Mouse (Mus musculus): ENCODE measurements around the gene Pdgfd.

The Pdgfd gene

GRCm38 (mm10) chr9:6305847-6306246 lies 137.5 kb downstream of the Pdgfd start:
- intact Hi-C loops (cut with DNase I): no loop called here

GRCm38 (mm10) chr9:6317114-6317513 lies 148.7 kb downstream of the Pdgfd start:
- intact Hi-C loops (cut with DNase I): no loop called here

DNA sequence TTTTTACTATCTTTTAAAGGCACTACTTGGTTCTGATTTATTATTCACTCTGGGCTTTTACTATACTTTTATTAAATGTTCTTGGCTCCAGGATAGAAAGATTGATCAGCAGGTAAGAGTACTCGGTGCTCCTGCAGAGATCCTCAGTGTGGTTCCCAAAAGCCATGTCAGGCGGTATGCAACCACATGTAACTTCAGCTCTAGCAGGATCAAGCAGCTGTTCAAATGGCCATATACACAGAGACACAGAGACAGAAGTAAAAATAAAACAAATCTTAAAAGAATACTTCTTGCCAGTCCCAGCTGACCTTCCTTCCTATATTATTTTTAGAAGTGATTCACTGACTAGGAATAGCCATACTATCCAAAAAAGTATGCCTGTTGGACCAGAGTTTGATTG lies 157.0 kb downstream of the Pdgfd start:
- intact Hi-C loops (cut with DNase I): no loop called here

DNA sequence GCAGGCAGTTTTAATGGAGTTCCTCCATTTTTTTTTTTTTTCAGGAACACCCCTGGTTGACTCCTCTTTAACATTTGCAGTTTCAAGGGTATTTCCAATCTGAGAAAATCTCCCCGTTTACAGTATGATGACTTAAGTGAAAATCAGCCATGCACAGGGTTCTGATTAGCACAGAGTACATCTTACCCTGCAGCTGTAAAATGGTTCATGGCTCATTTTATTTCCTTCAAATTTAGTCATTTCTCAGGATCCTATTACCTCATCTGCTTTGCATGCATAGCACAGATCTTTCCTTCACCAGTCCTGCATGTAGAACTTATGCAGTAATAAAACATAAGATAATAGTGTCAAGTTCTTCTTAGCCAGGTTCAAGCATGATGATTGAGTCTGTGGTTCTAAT lies 165.1 kb downstream of the Pdgfd start:
- intact Hi-C loops (cut with DNase I): no loop called here

GRCm38 (mm10) chr9:6336236-6336635 lies 167.9 kb downstream of the Pdgfd start:
- intact Hi-C loops (cut with DNase I): no loop called here

DNA sequence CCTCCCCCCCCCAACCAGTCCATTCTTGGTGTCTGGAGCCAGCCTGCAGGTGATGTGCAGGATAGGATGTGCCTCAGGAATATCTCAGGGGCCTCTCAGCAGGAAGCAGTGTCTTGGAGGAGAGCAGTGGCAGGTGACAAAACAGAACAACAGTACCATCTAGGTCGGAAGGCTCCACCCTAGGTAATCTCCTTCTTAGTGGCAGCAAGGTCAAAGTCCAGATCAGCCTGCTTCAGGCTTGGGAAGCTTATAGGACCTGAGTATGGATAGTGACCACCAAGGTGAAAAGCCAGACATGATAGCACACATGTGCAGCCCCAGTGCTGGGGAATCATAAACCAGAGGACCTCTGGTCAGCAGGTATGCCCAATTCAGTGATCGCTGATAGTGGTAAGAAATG lies 169.5 kb downstream of the Pdgfd start:
- intact Hi-C loops (cut with DNase I): no loop called here

DNA sequence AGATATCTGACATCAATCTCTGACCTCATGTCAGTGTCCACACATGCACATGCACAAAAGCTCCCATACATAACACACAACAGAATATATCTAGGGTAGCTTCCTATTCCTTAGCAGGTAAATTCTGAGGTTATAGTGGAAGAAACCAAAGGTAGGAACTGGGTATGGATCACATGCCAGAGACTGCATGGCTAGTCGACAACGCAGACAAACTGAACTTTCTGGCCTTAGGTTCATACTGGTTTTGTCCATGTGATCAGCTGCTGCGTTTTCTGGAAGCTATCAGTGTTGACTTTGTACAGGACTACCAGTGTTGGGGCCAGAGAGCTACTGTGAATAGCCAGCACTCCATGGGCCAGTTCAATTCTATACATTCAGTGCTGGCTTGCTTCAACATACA lies 170.0 kb downstream of the Pdgfd start:
- intact Hi-C loops (cut with DNase I): no loop called here

- intact Hi-C loops (cut with DNase I): no loop called here
These were observed 171.0 kb downstream of the Pdgfd start for GRCm38 (mm10) chr9:6339394-6339793.

DNA sequence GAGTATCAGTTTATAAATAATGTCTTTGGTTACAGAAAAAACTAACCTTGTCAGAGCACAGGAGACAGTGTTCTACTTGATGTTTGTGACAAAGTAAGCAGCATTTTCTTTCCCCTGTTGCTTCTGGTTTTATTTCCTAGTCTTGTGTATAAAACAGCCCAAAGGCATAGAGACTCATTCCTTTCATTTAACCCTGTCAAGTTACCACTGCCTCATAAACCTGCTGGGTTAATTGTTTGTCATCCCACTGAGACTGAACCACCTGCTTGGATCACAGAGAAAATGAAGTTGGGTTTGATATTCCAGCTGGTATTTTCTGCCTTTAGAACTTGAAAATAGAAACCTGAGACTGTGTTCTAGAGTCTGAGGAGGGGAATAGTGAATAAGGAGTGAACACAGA lies 172.4 kb downstream of the Pdgfd start:
- intact Hi-C loops (cut with DNase I): no loop called here

- intact Hi-C loops (cut with DNase I): no loop called here
These were observed 174.5 kb downstream of the Pdgfd start for GRCm38 (mm10) chr9:6342854-6343253.

DNA sequence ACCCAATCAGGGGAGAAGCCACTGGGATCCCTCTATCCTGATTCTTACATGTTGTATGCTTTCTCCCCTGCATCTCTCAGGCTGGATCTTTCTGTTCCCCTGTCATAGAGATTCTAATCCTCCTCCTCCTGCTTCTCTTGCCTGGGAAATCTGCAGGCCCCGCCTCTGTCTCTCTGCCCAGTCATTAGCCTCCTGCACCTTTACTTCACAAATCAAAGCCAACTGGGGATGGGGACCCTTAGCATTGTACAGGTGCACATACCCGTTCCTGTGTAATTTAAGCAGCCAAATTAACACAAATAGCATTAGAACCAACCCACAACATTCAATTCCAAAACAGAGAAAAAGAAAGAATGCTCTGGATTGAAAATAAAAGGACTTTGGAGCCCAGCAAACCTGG lies 176.1 kb downstream of the Pdgfd start:
- intact Hi-C loops (cut with DNase I): no loop called here

DNA sequence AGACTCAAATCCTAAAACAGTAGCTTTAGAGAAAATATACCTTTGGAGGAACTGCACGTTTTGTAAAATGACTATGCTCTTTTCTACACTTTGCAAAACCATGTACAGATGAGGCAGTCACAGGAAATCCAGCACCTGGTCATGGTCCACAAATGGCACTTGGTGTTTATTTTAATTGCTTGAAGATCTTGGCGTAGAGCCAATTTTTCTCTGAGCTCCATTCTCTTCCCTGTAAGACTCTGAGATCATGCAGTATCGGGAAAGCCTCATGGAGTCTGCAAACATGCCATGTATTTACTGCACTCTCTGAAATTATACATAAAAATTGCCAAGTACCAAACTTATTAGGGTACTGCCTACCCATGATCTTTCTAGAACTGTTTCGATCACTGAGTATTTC lies 176.5 kb downstream of the Pdgfd start:
- intact Hi-C loops (cut with DNase I): no loop called here

DNA sequence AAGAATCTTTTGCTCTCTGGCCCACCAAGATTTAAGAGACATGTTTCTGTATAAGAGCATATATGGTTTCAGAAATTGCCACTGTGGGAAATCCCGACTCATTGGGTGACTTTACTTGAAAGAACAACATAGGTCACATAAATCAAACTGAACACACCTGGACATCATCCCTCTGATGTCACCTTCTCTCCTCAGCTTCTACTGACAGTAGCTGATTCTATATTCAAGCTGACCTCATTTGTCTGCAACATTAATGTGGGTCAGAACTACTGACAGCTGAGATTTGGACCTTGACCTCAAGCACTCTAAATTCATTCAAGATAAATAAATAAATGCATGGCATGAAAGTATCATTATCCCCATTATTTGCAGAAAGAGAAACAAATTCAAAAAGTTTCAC lies 177.0 kb downstream of the Pdgfd start:
- intact Hi-C loops (cut with DNase I): no loop called here

DNA sequence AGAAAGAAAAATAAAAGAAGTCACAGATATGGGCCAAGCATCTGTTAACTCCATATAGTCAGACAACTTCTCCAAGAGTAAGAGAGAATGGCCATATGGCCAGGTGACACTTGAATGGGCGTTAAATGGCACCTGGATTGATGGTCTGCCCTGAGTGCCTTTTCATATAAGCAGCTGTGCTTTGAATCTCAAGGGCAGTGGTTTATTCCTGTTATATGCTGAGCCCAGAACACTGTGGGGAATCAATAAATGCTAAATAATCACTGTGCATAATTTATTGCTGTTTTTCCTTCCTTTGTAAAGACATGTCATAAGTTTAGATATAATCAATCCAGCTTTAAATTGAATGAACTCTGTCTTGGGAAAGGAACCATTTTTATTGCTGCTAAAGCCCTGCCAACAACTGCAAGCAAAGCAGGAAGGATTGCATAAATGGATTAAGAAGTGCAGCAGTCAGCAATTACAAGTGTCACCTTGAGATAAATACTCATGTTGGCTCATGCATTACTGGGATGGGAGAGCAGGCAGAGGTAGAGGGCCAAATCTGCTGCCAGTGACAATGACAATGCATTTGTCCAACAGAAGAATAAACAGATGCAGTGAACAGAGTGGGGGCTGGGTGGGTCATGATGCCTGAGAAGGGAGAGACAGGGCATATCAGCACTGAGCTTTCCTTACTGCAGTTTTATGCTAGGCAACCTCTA lies 185.0 kb downstream of the Pdgfd start:
- intact Hi-C loops (cut with DNase I): no loop called here

DNA sequence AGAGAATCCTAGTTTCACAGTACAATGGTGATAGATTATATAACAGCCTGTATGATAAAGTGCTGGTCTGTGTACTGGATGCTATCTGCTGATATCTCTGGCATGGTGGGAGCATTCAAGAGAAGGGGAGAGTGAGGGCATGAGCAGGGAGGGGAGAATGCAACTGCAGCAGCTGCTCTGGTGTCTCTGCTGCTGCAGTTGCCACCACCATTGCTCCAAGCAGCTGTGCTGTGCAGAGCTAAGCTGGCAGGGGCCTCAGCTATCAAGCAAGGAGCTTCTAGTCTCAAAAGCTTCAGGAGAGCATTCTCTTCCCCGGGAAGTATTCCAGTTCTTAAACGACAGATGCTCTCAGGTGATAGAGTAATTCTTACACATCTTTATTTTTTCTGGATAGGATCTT lies 192.4 kb downstream of the Pdgfd start:
- intact Hi-C loops (cut with DNase I): no loop called here

- intact Hi-C loops (cut with DNase I): no loop called here
These were observed 198.2 kb downstream of the Pdgfd start for GRCm38 (mm10) chr9:6366550-6366949.

- intact Hi-C loops (cut with DNase I): no loop called here
These were observed 233.4 kb downstream of the Pdgfd start for GRCm38 (mm10) chr9:6401764-6402163.

GRCm38 (mm10) chr9:6406535-6406934 lies 238.2 kb downstream of the Pdgfd start:
- intact Hi-C loops (cut with DNase I): no loop called here

DNA sequence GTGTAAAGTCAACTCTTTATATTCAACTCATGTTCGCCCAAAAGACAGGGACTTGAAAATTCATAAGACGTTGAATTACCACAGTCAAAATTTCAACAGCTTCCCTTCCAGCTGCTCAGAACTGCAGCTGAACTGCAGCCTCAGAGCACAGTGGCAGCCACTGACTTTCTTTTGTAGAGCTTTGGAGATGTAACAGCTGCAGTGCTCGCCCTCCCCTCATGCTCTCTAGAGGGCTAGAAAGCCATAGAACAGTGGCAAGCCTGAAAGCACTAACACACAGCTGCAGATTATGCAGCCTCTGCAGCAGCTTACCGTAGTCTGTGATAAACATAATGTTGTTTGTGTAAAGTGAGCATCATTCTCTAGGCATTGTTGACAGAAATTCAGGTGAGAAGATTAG lies 239.6 kb downstream of the Pdgfd start:
- intact Hi-C loops (cut with DNase I): no loop called here

GRCm38 (mm10) chr9:6424606-6425005 lies 256.2 kb downstream of the Pdgfd start:
- intact Hi-C loops (cut with DNase I): no loop called here

Data from adrenal gland (tissue).